Mouse (Mus musculus) bone marrow macrophage, adult 2 months (primary cell): ENCODE measurements around the gene Ackr4. TPM values are rescaled to one million over a fixed set of nuclear protein-coding genes. Genes with fewer than 3 reads are reported as not detected.

Source experiments
- H3K27ac ChIP-seq: 2 replicates; pipeline ENCODE4 v1.5.1; 2012; ENCODE audit warnings: low read depth, low read length; ENCODE audit not compliant: insufficient read depth
- H3K4me1 ChIP-seq: 2 replicates; pipeline ENCODE4 v1.6.1; 2012; ENCODE audit warnings: low read length; ENCODE audit not compliant: control insufficient read depth, insufficient read depth
- H3K4me3 ChIP-seq: 2 replicates; pipeline ENCODE4 v1.5.1; 2012; ENCODE audit warnings: mild to moderate bottlenecking, low read length, moderate library complexity; ENCODE audit not compliant: insufficient read depth
- CTCF ChIP-seq: IDR thresholded peaks from 2 replicates; pipeline ENCODE4 v1.5.1; 2012; ENCODE audit warnings: low read depth, mild to moderate bottlenecking, low read length, moderate library complexity
- POLR2A ChIP-seq: IDR thresholded peaks from 2 replicates; pipeline ENCODE4 v1.6.1; 2012; ENCODE audit warnings: mild to moderate bottlenecking, low read depth, low read length, borderline replicate concordance
- polyA plus RNA-seq: library from polyadenylated mRNA; stranded (reverse); fragments of >200 nt; gene quantifications from 2 replicates; pipeline ENCODE4 v1.2.4, GENCODE M21; 2012; ENCODE audit not compliant: missing spikeins, insufficient read depth, insufficient read length

The Ackr4 gene
- polyA plus RNA-seq, 1 experiment, result not detected

DNA sequence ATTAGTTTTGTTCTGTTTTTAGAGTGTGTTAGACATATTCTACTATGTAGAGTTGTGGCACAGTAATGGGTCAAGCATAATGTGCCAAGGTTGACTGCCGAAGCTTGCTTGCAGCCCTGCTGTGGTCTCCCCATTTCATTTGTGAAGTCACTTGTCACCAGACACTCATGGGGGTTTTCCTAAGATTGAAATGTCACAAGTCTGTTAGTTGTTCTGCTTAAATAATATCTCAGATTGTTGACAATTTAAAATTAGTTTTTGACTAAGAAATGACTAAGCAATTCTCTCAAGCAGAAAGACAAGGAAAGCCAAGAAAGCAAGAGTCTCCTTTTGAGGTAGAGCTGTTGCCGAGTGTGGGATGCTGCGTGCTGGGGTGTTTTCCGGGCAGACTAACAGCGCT is 33.8 kb downstream of the Ackr4 start:
- H3K4me1 ChIP-seq, result no peaks in the 10 kb centered on the region; the same call in 1 of the 2 replicates
- TF ChIP-seq POLR2A (no peak), CTCF (no peak)
- no peak overlapping the region for H3K4me3 ChIP-seq
- no peak overlapping the region for H3K27ac ChIP-seq

DNA sequence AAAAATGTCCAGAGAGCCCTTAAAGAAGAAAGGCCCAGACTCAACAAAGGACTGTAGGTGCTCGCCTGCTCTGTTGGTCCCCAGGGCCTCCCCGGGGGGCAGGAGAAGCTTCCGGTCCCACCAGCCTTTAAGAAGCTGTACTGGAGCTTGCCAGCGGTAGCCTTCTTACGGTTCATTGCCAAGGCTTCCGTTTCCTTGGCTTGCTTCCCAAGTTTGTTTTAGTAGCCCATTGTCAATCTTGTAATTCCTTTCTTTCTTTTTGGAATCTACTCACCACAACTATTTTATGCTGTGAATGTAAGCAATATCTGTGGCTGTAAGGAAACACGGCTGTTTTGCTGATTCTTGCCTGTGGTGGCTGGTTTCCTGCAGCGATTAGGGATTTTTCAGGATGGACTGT is 38.2 kb downstream of the Ackr4 start:
- no peak for TF ChIP-seq POLR2A
- no peak for TF ChIP-seq CTCF
- no peak overlapping the region for H3K27ac ChIP-seq
- H3K4me3 ChIP-seq, result no peak overlapping the region
- H3K4me1 ChIP-seq, result no peaks in the 10 kb centered on the region; the same call in 1 of the 2 replicates

DNA sequence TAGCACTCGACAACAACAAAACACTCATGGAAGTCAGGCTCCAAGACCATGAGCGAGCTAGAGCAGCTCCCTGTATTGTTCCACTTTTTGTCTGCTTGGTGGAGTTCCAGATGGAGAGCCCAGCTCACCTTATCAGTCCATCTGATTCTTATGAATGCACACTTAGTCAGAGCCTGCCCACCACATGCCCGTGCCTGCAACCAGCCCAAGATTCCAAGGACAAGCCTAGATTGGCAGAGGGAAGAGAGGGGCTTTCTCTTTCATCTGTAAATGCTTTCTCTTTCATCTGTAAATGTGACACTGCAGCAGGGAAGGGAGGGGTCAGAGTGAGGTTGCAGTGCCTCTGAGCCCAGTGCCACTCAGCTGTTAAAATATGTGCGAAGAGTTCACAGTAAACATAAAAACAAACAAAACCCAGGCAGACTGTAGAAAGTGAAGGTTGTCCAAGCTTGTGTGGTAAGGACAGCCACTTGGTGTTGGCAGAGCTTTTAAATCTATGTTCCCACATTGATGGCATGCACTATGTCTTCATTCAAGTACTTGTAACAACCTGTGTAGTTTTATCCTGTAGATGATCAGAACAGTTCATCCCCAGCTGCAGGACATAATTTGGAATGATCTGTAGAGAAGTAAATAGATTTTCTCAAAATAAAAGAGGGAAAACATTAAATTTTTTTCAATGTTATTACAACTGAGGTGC is 40.9 kb downstream of the Ackr4 start:
- no peak overlapping the region for H3K27ac ChIP-seq
- H3K4me1 ChIP-seq, result no peaks in the 10 kb centered on the region
- TF ChIP-seq POLR2A (no peak), CTCF (no peak)
- no peak overlapping the region for H3K4me3 ChIP-seq

DNA sequence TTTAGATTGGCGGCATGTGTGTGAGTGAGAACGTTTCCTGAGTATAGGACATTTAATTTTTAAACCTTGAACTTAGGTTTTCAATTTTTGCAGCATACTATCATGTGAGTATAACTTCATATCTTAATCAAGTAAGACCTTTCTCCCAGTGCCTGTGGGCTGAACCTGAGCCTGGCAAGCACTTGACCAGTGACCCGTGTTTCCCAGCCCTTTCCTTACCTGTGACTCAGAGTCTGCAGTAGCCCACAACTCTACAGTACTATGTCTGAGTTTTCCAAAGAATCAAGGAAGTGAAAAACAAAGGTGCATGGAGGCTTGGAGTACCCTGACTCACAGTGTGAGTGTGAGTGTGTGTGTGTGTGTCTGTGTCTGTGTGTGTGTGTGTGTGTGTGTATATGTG is 46.7 kb downstream of the Ackr4 start:
- Histone ChIP-seq H3K4me3 (no peak overlapping the region), H3K27ac (no peak overlapping the region), H3K4me1 (no peaks in the 10 kb centered on the region)
- TF ChIP-seq POLR2A, result no peak
- TF ChIP-seq CTCF, result no peak

DNA sequence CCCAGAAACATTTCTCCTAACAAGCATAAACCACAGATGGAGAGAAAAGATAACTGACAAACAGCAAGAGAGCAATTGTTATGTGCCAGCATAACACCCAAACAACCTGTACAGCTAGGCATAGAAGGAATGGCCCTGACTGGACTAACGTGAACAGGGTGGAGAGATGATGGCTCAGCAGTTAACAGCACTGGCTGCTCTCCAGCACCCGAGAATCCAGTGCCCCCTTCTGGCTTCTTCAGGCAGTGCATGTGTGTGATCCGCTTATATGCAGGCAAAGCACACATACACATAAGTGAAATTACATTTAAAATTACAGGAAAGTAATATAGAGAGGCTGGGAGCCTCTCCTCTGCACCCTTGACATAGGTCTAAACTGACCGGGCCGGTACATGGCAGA is 47.4 kb downstream of the Ackr4 start:
- Histone ChIP-seq H3K4me3 (no peak overlapping the region), H3K27ac (no peak overlapping the region), H3K4me1 (no peaks in the 10 kb centered on the region)
- TF ChIP-seq CTCF, result peak; percentile 41; the same call in 1 of the 2 replicates
- TF ChIP-seq POLR2A, result no peak

DNA sequence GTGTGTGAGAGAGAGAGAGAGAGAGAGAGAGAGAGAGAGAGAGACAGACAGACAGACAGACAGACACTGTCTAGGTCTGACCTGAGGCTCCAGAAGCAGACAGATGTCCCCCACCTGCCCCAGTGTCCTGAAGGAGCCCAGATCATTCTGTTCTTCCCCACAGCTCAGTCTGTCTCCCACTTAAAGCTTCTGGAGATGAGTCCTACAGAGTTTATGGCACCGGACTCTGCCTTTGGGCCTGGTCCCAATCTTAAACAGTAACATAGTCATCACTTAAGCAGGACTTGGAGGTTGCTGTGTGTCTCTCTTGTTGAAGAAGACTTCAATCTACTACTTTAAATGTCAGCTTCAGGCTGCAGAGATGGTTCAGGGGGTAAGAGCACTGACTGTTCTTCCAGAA is 48.0 kb downstream of the Ackr4 start:
- Histone ChIP-seq H3K4me1 (no peaks in the 10 kb centered on the region), H3K27ac (no peak overlapping the region), H3K4me3 (no peak overlapping the region)
- TF ChIP-seq POLR2A (no peak), CTCF (no peak)

DNA sequence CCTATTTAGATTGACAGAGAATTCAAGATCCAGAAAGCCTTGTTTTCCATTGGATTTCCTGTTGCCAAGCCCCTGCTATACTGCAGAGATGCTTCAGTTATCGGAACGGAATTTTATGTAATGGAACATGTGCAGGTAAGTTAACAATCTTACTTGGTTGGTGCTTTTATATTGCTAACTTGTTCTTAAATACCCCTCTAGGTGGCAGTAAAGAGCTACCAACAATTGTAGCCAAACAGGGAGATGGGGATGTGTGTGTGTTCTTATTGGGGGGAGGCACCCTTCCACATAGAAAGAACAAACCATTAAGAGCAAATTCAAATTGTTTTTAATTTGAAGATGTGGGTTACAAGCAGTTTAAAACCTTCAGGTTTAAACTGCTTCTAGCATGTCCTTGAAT is 50.9 kb downstream of the Ackr4 start:
- H3K4me3 ChIP-seq, result no peak overlapping the region
- TF ChIP-seq CTCF (no peak), POLR2A (no peak)
- no peaks in the 10 kb centered on the region for H3K4me1 ChIP-seq
- no peak overlapping the region for H3K27ac ChIP-seq

DNA sequence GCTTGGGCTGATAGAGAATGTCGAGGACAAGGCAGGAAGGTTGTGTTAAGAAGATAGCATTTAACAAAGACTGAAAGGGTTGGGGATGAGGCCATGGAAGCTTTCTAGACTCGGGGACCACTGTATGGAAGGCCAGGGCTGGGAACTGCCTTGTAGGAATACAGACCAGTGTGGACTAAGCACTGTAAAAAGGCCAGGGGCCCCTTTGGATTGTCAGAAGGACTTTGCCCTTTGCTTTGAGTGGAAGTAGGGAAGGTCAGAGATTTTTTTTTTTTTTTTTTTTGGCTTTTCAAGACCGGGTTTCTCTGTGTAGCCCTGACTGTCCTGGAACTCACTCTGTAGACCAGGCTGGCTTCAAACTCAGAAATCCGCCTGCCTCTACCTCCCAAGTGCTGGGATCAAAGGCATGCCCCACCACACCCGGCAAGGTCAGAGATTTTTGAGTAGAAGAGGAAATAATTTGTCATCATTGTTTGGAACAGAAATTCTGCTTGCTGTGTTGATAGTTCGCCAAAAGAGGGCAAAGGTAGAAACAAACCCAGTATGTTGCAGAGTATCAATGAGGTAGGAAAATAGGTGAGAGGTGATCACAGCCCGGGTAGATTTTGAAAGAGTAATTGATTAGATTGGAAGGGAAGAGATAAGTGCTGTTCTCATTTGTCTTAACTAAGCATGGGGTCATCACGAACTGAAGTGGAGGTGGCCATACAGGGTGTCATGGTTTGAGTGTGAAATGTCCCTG is 55.7 kb downstream of the Ackr4 start:
- Histone ChIP-seq H3K4me3 (no peak overlapping the region), H3K4me1 (no peaks in the 10 kb centered on the region), H3K27ac (no peak overlapping the region)
- TF ChIP-seq POLR2A (no peak), CTCF (no peak)

DNA sequence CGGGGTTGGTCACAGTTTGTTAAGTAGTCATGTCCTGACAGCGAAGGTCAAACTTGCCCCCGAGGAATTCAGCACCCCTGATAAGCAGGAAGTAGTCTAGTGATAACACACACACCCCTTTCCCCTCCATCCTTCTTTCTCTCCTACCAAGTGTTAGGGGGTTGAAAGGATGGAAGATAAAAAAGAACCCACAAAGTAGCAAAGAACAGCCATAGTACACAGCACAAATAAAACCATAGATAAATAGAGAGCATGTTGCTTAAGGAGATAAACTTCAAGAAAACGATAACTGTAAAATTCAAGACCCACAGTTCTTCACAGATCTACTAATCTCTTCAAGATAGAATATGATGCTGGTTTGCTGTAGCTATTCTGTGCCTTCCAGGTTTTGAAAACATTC is 56.5 kb downstream of the Ackr4 start:
- TF ChIP-seq POLR2A, result no peak
- no peak for TF ChIP-seq CTCF

DNA sequence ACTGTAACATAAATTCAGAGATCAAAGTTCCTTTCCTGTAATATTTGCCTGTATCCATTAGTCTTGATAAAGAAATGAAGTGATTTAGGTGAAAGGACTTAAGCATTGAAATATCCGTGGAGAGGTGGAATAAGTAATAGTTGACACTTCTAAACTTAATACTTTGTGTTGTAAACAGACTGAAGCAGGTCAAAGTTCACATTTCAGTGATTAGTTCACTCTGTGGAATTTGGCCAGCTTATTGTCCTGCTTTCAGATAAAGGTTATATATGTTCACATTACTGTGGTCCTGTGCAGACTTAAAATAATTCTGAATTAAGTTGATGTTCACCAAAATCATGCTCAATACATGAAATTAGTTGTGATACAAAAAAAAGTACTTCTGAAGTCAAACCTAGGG is 62.2 kb downstream of the Ackr4 start:
- peaks cover 4% of the 10 kb centered on the region for H3K4me1 ChIP-seq
- H3K27ac ChIP-seq, result no peak overlapping the region
- TF ChIP-seq CTCF (no peak), POLR2A (no peak)
- no peak overlapping the region for H3K4me3 ChIP-seq

More for the DNA sequence above, 56.5 kb downstream of the Ackr4 start:
- Histone ChIP-seq H3K4me1 (no peaks in the 10 kb centered on the region), H3K27ac (no peak overlapping the region), H3K4me3 (no peak overlapping the region)

DNA sequence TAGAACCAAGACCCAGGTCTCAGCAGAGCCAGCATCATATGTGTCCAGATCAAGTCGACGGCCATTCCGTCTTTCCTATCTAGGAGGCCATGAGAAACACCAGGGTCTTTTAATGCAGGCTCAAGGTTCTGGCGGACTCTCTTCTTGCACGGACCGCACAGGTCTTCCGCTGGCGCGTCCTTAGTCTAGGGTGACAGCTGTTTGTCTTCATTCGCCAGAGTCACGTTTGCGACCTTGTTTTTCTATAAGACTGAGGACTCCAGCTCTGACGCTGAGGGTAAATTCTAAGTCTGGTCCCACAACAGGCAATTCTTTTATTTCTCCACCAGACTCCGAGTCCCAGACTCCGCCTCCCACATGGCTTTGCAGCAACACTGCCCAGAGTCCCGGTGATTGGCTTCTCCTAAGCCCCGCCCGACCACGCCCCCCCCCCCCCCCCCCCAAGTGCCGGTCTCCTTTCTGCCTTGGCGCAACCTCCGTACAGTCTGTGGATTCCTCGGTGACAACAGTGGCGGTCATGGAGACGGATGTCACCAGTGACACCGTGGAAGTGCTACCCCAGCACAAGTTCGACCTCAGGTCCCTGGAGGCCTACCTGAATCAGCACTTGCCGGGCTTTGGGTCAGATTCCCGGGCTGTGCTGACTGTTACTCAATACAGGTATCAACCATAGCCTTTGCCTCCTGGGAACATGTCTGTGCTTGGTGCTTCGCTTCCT is 63.3 kb downstream of the Ackr4 start, which contains the start of gene Acad11:
Gene Acad11 (plus strand): TSS at position 134 of the 718 bp plus-strand sequence.
- Histone ChIP-seq H3K4me3 (peak within 1 kb of the TSS; percentile 95), H3K27ac (peak within 1 kb of the TSS; percentile 44; the same call in 1 of the 2 replicates), H3K4me1 (peaks cover 4% of the 10 kb centered on the region)
- no peak for TF ChIP-seq POLR2A
- no peak for TF ChIP-seq CTCF
